Mouse (Mus musculus) thymus, postnatal 36 days (tissue): ENCODE data around the gene Esd.

Source experiments
- DNase-seq, 2 experiments: peaks; one replicate each; pipeline ENCODE4 v3.0.0; 2022; ENCODE audit warnings: mixed read lengths in 2 of 2

Esd gene

GRCm38 (mm10) chr14:74732079-74732783, at the start of gene Esd:
Gene Esd, plus strand, starts transcription at chr14:74732297.
- peak; percentile 96 to 97 for DNase-seq

- DNase-seq: no peak
Observed at GRCm38 (mm10) chr14:74684298-74684978, 47.7 kb upstream of the Esd start.

DNA sequence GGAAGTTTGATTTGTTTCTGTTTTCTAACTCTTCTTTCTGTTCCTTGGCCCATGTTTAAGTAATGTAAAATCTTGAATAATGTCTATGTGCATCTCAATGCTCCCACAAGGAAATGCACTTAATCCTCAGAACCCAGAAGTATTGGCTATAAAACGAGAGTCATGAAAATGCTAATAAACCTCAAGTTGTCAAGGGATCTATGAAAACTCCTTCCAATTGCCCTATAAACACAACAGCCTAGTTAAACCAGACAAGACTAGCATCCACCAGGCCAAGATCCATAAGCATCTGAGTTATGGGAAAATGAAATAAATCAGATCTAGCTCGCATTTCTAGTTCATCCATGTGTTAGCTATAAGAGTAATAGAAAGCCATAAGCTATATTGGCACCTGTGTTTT, 40.1 kb upstream of the Esd start:
- DNase-seq: no peak

DNA sequence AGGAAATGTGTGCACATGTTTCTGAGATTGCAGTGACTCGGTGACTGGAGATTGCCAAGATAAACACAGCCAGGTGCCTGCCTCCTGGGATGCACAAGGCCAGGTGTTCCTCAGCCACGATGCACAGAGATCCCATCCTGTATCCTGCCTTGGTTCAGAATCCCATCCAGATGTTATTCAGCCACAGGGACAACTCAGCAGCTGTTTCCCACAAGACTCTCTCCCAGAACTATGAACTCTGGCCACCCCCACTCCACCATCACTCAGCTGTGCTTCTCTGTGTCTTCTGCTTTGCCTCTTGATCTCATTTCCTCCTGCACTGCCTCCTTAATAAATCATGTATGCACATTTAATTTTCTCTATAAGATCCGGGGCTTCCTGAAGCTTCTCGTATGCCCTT, 35.3 kb upstream of the Esd start:
- no peak for DNase-seq

DNA sequence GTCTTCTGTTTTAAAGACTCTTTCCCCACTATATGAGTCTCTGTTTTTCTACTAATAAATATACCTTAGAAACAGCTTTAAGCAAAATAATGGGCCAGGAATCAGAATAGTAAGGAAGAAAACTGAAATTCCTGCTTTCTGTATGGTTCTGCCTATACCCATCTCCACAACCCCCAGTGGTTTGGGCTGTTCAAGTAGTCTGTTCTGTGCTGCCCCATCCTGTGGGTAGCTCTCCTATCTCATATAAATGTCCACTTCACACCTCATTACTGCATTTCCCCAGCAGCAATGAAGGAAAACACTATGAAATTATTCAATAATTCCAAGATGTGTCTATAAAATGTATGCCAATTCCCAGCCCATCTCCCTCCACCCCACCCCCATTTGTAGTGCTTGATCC, 34.7 kb upstream of the Esd start:
- DNase-seq: no peak

DNA sequence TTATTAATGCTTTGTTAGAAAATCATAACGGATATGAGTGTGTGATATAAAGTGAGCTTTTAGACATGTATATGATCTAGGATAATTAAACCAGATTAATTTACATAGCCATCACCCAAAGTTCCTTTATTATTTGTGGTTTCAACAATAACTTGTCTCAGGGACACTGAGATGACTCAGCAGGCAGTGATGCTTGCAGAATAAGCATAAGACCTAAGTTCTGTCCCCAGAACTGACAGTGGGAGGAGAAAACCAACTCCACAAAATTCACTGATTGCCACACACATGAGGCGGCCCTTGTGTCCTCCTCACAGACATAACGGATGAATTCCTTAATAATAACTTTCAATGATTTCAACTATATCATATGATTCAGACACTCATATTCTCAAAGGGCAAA, 32.9 kb upstream of the Esd start:
- no peak for DNase-seq

DNA sequence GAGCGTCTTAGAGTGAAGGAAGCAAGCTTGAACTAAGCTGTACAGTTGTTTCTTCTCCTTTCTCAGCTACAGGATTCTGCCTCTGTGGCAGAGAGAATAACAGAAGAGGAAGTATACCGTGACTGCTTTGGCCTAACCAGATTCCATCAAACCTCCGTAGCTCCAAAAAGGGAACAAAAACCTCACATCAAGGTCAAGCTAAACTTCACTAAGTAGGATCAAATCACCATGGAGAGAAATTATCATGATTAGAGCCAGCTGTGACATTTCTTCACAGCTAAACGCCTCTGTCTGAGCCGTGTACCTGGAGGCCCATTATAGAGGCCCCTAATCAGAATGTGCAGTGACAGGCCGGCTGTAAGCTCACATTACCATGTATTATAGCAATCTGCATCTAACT, 28.2 kb upstream of the Esd start:
- no peak for DNase-seq

DNA sequence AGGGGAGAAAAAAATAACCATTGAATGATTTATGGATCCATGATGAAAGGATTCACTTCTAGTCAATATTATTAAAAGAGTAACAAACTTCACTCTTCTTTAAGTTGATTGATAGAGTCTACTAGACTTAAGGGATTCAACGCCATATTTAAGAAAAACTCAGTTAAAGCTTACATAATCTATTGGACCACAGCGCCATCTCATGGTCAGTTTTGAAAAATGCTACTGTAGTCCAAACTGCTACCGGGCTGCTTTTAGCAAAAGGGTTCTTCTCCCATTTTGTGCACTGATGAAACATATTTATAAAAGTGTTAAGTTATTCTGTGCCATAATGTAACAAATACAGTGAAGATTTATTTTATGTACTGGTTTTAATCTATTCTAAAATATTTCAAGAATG, 23.0 kb upstream of the Esd start:
- no peak for DNase-seq

DNA sequence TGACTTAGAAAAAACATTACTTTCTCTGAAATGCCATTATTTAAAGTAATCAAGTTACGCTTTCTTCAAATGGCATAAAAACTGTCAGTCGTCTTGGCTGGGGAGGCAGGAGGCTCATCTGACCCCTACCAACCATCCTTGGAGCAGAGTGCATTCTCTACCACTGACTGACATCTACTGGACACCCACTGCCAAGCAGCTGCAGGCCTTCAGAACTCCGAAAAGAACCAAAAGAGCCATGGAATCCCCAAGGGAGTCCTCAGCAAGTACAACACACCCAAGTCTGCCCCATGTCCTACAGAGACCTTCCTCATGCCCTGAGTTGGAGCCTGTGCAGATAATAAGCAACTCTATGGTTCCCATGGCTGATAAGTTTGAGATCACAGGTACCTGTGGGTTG, 8.6 kb upstream of the Esd start:
- DNase-seq: no peak

GRCm38 (mm10) chr14:74731221-74732078, 647 bp upstream of the Esd start:
- DNase-seq: no peak

DNA sequence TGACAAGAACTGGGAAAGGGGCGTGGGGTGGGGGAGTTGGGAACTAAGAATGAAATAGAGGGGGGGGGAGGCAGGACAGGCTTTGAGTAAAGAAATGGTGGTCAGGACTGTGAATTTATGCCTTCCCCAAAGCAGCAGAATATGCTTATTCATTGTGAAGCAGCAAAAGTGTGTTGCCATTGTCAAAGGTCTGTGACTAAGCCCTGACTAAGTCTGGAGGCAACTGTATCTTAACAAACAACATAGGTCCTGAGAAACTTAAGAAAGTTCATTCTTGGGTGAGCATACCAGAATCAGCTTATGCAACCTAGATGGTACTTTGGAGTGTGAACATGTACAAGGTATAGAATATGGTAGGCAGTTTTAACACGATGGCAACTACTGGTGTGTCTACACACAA, 1.3 kb downstream of the Esd start:
- DNase-seq: no peak

DNA sequence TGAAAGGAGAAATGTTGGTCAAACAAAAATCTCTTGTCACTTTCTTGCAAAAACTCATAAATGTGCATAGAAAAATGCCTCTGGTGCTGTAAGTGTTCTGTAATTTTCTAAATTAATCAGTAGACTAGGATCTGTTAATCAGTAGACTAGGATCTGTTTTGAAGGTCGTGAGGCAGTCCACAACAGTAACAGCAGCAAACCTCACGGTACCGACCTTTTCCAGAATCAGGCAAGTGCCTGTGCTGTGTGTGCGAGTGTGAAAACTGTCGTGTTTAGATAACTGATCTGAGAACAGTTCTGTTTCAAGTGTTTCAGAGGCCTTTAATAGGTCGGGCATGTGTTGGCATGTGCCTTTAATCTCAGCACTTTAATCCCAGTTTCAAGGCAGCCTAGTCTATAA, 3.4 kb downstream of the Esd start:
- DNase-seq: no peak

GRCm38 (mm10) chr14:74736850-74737249, 4.8 kb downstream of the Esd start:
- DNase-seq: no peak

GRCm38 (mm10) chr14:74764191-74764918, 32.3 kb downstream of the Esd start:
- peak; percentile 67 to 77 for DNase-seq

DNA sequence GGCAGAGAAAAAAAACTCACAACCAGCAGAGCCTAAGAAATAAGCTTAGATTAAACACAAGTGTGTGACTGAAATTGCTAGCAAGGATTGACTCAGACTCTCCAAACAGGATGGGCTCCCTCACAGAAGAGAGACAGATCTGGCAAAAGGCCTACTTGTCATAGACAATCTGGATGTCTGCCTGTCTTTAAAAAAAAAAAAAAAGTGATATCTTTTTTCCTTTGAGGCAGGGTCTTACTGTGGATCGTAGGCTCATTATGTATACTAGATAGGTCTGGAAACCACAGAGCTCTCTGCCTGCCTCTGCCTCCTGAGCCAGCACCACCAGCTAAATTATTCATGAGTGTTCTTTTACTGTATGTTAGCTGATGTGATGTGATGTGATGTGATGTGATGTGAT, 35.8 kb downstream of the Esd start:
- DNase-seq: no peak

DNA sequence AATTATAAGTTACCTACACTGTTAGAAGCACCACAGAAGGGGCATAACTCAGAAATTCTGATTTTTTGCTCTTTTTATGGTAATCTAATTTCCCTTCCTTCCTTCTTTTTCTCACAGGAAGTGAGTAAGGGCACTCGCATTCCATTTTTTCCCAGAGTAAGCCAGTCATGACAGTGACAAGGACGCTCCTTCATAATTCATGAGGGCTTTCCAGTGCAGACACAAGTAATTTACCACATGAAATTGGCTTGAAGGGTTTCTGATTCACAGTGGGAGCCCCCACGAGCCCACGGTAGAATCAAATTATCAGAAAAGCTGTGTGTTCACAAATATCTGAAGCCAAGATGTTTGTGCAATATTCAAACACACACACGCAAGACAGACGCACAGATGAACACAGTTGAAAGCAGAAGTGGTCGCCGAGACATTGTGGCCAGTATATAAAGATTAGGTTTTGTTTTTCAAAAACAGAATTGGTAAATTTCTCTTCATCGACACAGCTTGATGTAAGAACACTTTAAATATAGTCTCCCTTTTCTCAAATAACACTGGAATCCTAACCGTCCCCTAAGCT, 42.0 kb downstream of the Esd start:
- DNase-seq: no peak

- no peak for DNase-seq
Observed at GRCm38 (mm10) chr14:74784243-74784934, 52.3 kb downstream of the Esd start.

DNA sequence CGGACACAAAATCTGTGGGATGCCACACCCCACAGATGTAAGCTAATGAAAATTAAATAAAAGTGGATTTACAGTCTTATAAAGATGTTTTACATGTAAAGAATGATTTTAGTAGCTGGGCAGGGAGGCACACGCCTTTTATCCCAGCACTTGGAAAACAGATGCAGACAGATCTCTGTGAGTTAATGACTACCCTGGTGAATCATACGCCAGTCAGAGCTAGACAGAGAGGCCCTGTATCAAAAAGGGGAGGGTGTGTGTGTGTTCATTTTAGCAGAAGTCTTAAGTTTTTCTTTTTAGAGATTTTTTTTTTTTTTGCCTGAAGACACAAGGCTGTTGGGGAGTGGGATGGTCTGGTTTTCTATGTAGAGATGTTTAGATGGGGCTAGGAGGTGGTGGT, 55.6 kb downstream of the Esd start:
- DNase-seq: no peak

DNA sequence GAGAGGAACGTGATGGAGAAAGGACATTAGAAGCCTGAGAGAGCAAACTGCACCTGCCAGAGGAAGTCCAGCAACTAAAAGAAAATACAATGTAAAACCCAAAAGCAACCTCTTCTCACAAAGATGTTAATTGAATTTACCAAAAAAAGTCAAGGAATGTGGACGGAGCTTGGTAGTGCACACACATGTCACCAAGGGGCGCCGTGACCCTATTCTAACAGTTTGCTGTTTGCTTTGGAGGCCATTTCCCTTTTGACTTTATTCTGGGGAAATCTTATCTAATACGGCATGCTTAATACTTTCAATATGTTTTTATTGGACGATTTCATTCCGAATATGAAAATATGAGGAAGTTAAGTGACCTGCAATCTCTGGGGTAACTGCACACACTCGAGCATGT, 56.7 kb downstream of the Esd start:
- DNase-seq: no peak

DNA sequence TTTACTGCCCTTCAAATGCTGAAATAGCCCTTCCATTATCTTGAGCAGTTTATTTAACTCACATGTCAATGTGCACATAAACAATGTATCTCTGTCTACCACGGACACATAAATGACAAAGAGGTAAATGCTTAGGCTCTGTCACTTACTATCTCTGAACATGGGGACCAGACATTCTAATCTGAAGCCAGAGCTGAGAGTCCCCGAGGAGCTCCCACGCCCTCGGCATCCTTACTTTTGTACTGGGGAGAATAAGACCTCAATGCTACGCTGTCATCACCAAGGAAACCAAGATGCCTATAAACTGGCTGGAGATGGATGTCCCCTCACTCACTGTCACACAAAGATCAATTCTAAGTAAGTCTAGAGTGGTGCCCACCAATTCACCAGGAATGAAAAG, 58.4 kb downstream of the Esd start:
- DNase-seq: no peak

GRCm38 (mm10) chr14:74792793-74793192, 60.7 kb downstream of the Esd start:
- no peak for DNase-seq

- no peak for DNase-seq
Observed at GRCm38 (mm10) chr14:74794931-74795330, 62.8 kb downstream of the Esd start.
